Mouse (Mus musculus): ENCODE measurements around the gene D630023F18Rik. TPM values are rescaled to one million over a fixed set of nuclear protein-coding genes. Genes with fewer than 3 reads are reported as not detected.

Gene D630023F18Rik
- total and polyA plus RNA-seq, 3 experiments, result not detected

GRCm38 (mm10) chr1:65112807-65113196, 10.2 kb downstream of the D630023F18Rik start:
- H3K4me3 ChIP-seq (ENCODE audit: control insufficient read depth in 1 of 2, insufficient read depth in 1 of 2, low read depth in 2 of 2, low read length in 2 of 2), result no peak overlapping the region
- H3K9ac ChIP-seq (ENCODE audit: control insufficient read depth, low read depth, low read length, poor library complexity, severe bottlenecking), result no peak overlapping the region
- no peak overlapping the region for H3K27ac ChIP-seq (ENCODE audit: control insufficient read depth, low read depth, low read length)

GRCm38 (mm10) chr1:65112031-65112806, 10.8 kb downstream of the D630023F18Rik start:
- TF ChIP-seq RCOR1 (IDR thresholded peaks at IDR 0.05; ENCODE audit: low read depth, low read length), result no peak
- TF ChIP-seq TBP (IDR thresholded peaks at IDR 0.05; ENCODE audit: low read depth, low read length), result no peak
- TF ChIP-seq TCF12 (IDR thresholded peaks at IDR 0.05; ENCODE audit: low read depth, low read length), result no peak
- TF ChIP-seq ZNF384 (IDR thresholded peaks at IDR 0.05; ENCODE audit: low read depth, low read length), result peak; percentile 58
- TF ChIP-seq CTCF (IDR thresholded peaks at IDR 0.05 in 2 of 3, conservative IDR thresholded peaks at IDR 0.05 in 1 of 3; ENCODE audit: control insufficient read depth in 1 of 3, insufficient read depth in 1 of 3, low read depth in 2 of 3, low read length in 3 of 3, poor library complexity in 1 of 3, severe bottlenecking in 1 of 3), result peak; percentile 79 to 82 (median 81)
- no peak for TF ChIP-seq BHLHE40 (IDR thresholded peaks at IDR 0.05; ENCODE audit: borderline replicate concordance, low read depth, low read length)
- no peak for TF ChIP-seq MAX (IDR thresholded peaks at IDR 0.05; ENCODE audit: low read length)
- TF ChIP-seq RAD21 (IDR thresholded peaks at IDR 0.05; ENCODE audit: low read depth, low read length), result peak; percentile 60
- peak; percentile 83 for TF ChIP-seq SMC3 (IDR thresholded peaks at IDR 0.05; ENCODE audit: low read depth, low read length)
- peak; percentile 47; the same call in 1 of the 2 replicates for TF ChIP-seq ZC3H11A (IDR thresholded peaks at IDR 0.05; ENCODE audit: low read depth, low read length)
- Histone ChIP-seq H3K79me2 (ENCODE audit: control insufficient read depth, insufficient read depth, low read length, poor library complexity) (no peaks in the 10 kb centered on the region), H3K36me3 (ENCODE audit: control insufficient read depth in 1 of 2, insufficient read depth in 2 of 2, low read length in 2 of 2) (peaks cover 0 to 4% of the 10 kb centered on the region in 2 experiments; a peak in 2 of 4 replicates), H3K4me3 (ENCODE audit: control insufficient read depth in 1 of 2, insufficient read depth in 1 of 2, low read depth in 2 of 2, low read length in 2 of 2) (no peak overlapping the region), H3K4me1 (ENCODE audit: control insufficient read depth in 1 of 2, insufficient read depth in 2 of 2, low read length in 2 of 2) (peaks cover 0 to 5% of the 10 kb centered on the region in 2 experiments; a peak in 2 of 4 replicates), H3K9ac (ENCODE audit: control insufficient read depth, low read depth, low read length, poor library complexity, severe bottlenecking) (no peak overlapping the region), H3K27me3 (ENCODE audit: control insufficient read depth in 1 of 2, insufficient read depth in 2 of 2, low read length in 2 of 2) (no peaks in the 10 kb centered on the region; a peak in 1 of 4 replicates), H3K27ac (ENCODE audit: control insufficient read depth, low read depth, low read length) (no peak overlapping the region), H3K9me3 (replicated peaks; ENCODE audit: insufficient read depth, low read length) (no peaks in the 10 kb centered on the region)
- peak; percentile 83 for DNase-seq (ENCODE audit: low read depth, low spot score)

More at GRCm38 (mm10) chr1:65112807-65113196, 10.2 kb downstream of the D630023F18Rik start:
- Histone ChIP-seq H3K9me3 (replicated peaks; ENCODE audit: insufficient read depth, low read length) (no peaks in the 10 kb centered on the region), H3K36me3 (ENCODE audit: control insufficient read depth in 1 of 2, insufficient read depth in 2 of 2, low read length in 2 of 2) (peaks cover 0 to 4% of the 10 kb centered on the region in 2 experiments; a peak in 2 of 4 replicates), H3K4me1 (ENCODE audit: control insufficient read depth in 1 of 2, insufficient read depth in 2 of 2, low read length in 2 of 2) (peaks cover 0 to 5% of the 10 kb centered on the region in 2 experiments; a peak in 2 of 4 replicates), H3K79me2 (ENCODE audit: control insufficient read depth, insufficient read depth, low read length, poor library complexity) (no peaks in the 10 kb centered on the region), H3K27me3 (ENCODE audit: control insufficient read depth in 1 of 2, insufficient read depth in 2 of 2, low read length in 2 of 2) (no peaks in the 10 kb centered on the region; a peak in 1 of 4 replicates)
- DNase-seq (ENCODE audit: low read depth, low spot score), result no peak
- TF ChIP-seq ZKSCAN1 (IDR thresholded peaks at IDR 0.05; ENCODE audit: low read depth, low read length) (no peak), MYC (IDR thresholded peaks at IDR 0.05; ENCODE audit: low read depth, low read length) (no peak), ELF1 (IDR thresholded peaks at IDR 0.05; ENCODE audit: low read depth, low read length) (no peak)
